Mouse (Mus musculus) ovary, postnatal 36 days (tissue): ENCODE data around the gene Tmem229b.
"Not testable (repeated sequence)": the region's sequence is repeated elsewhere in the genome, so short reads cannot be mapped to it uniquely, and the experiment has no call there.

Source experiments
- DNase-seq: peaks from one replicate; pipeline ENCODE4 v3.0.0; 2022; ENCODE audit warnings: low spot score, mixed read lengths

Gene Tmem229b

DNA sequence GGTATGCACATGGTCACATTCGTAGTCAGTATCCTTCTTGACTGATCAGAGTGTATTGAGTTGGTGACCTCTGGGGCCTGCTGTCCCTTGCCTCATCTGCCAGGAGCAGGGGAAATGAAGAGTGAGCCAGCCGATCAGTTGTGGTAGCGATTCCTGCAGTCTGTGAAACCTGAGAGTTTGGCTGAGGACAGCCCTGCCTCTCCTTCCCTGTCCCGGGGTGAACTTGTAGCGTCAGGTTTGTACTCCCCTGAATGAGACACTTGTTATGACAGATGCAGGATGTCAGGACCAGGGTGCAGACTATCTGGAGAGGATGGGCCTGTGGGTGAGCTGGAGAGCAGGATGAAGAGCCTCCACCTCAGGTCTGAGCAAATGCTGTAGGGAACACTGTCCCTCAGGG lies 59.8 kb downstream of the Tmem229b start:
- no peak for DNase-seq

DNA sequence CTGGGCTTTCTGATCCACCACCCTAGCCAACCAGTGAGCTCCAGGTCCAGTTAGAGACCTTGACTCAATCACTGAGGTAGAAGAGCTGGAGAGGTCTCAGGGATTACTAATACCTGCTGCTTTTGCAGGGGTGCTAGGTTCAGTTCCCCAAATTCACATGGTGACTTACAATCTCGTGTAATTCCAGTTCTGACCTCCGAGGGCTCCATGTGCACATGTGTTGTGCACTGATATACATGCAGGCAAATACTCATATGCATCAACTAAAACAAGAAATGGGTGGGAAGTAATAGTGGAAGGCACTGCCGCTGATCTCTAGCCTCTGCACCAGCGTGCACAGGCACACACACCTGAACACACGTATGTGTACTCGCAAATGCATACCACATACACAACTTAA lies 60.3 kb downstream of the Tmem229b start:
- no peak for DNase-seq

DNA sequence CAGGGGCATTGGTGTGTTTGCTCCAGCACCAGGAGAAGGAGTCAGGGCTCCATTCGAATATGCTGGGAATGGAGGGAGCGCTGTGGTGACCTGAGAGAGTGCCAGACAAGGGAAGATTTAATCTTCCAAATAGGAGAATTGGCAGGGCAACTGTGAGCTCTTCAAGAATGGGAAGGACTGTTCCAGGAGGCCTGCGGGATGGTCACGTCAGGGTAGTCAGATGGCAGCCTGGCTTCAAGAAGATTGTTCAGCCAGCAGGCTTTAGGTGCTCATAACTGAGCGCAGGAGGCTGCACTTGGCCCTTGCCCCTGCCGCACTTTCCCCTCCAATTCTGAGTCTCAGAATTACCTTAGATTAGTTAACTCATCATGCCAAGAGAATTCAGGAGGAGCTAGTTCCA lies 64.5 kb downstream of the Tmem229b start:
- DNase-seq, result no peak

DNA sequence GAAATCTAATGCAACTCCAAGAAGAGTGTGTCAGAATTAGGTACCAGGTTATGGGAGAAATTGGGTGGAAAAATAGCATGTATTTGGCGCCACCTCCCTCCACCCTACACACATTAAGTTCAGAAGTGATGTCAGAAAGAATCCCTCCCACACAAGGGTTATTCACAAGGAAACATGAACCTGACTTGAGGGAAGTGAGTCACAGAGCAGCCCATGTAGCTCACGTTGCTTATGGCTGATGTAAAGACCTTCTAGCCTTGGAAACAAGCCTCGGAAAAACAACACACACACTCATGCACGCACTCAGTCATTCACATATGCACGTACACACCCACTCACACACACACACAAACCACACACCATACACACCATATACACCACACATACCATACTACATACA lies 67.3 kb downstream of the Tmem229b start:
- DNase-seq, result no peak

DNA sequence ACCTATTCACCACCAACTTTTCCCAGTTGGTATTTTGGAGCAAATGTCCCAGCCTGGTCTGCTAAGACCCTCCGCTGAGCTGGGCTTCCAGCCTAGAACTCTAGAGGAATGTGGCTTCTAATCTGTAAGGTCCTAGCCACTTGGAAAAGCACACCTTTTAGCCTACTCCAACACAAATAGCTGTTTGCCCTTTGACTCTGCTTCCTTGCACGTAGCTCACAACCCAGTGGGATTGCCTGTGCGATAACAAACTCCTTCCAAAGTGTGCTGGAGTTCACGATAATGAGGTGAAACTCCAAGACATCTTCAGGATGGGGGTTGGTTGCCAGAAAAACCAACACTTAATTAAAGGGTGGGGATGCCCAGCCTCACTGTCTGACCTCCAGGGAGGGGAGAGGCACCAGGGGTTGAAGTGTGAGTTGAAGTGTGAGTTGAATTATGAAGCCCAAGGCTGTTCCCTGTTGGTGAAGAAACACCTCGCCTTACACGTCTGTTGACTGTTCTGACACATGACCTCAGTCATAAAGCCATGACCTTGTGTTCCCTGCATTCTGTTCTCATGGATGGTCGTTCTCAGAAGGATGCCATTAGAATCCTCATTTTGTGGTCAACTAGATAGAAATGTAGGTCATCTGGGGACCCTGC lies 67.9 kb downstream of the Tmem229b start:
- DNase-seq, result no peak

DNA sequence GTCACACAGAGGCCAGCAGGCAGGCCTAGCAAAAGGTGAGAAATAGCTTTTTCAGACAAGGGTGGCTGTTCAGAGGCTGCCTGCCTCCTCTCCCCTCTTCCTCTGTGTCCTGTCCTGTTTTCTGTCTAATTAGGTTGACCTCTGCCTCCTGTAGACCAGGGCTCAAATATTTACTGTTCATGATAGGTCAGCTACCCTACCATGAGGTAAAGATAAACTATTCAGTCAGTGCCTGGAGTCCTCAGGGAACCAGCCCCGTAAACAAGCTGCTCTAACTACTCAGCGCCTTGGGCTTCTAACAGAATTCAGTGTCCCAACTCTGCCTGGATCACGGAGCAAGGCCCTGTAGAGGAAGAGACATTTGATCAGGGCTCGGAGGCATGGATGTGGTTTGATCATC lies 70.9 kb downstream of the Tmem229b start:
- DNase-seq, result peak; percentile 24

DNA sequence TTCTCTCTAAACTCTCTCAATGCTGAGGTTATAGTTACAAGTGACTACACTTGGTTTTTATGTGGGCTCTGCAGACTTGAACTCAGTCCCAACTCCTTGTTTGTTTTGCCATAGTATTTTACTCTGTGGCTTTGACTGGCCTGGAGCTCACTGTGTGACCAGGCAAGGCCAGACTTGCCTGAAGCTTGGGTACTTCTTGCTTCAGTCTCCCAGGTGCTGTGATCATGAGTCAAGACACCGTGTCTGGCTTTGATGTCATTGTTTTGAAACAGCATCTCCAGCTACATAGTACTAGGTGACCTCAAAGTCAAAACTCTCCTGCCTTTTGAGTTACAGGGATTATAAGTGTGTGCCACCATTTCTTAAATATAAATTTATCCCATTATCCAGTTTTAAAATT lies 77.5 kb downstream of the Tmem229b start:
- no peak for DNase-seq

DNA sequence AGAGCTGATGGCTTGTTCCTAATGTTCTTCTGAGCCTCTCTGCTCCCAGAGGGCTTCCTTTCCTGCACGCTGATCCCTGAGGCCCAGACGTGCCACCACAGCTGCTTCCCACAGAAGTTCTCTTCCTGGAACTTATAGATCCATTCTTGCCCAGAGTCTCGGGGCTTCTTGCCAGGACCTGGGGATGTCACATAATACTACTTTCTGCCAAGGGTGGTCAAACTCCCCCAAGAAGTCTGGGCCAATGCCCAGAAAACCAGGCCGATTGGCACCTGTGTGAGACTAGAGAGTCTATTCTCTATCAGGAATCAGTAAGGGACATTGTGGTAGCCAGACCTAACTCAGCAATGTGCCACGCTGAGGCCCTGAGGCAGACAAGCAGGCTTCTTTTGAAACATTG lies 80.1 kb downstream of the Tmem229b start:
- peak; percentile 21 for DNase-seq

DNA sequence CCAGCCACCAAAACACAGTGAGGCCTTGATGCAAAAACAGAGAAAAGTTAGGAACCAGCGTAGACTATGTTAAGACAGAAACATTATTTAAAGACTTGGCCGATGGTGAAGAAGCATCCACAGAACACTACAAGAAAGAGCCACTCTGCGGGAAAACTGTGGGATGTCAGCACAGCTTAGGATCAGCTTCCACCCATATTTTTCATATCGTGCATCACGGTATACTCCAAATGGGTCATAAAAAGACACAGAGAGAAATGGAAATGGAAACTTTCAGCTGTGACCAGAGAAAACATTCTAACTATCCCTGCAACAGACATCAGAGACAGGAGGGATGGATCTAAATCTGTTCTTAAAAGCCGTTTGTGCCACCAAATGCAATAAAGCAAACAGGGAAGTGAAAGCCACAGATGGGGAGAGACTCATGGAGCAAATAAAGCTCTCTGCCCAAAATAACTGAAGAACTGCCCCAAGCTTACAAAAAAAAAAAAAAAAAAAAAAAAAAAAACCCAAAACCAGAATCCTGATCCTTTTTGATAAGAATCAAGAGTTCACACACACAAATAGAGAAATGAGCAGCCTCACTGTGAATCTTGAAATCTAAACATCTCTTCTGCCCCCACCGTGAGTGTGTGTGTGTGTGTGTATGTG lies 83.8 kb downstream of the Tmem229b start:
- no peak for DNase-seq

DNA sequence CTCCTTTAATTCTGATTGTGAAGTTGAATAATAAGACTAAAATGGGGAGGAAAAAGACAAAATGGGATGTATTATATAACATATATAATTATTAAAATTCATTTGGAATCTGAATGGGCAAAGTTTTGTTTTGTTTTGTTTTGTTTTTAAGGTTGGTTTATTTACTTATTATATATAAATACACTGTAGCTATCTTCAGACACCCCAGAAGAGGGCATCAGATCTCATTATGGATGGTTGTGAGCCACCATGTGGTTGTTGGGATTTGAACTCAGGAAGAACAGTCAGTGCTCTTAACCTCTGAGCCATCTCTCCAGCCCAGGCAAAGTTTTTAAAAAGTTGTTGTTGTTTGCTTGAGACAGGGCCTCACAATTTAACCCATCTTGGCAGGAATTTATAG lies 84.5 kb downstream of the Tmem229b start:
- not testable (repeated sequence) for DNase-seq

DNA sequence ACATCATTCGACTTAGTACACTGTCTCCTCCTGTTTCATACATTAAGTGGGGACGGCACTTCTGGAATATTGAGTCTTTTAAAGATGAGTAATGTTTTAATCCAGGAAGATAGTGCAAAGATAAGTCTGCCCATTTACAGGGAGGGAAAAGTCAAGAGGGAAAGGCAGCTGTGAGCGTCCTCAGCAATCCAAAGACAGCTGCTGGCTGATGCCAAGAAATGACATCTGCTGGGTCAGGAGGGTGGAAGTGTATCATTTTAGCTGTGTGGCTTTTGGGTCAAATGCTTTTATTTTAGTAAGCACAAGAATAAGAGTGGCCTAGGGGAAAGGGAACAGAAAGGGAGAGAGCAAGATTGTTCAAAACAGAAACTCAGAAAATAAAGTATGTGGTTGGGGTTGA lies 85.4 kb downstream of the Tmem229b start:
- no peak for DNase-seq

DNA sequence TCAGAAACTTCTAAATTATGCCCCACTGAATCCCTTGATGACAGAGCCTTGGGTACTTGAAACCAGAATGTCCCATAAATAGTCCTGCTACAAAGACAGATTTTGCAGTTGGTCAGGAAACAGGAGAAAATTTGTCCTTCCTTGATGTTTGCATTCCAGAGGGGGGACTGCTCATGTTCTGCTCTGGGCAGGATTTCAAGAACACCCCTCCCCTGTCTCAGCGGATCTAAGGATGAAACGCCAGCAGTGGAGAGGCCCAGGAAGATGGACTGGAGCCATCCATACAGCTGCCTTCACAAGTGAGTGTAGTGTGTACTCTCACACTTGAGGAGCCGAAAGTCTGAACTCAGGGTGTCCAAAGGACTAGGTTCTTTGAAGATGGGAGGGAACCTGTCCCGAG lies 86.0 kb downstream of the Tmem229b start:
- no peak for DNase-seq

DNA sequence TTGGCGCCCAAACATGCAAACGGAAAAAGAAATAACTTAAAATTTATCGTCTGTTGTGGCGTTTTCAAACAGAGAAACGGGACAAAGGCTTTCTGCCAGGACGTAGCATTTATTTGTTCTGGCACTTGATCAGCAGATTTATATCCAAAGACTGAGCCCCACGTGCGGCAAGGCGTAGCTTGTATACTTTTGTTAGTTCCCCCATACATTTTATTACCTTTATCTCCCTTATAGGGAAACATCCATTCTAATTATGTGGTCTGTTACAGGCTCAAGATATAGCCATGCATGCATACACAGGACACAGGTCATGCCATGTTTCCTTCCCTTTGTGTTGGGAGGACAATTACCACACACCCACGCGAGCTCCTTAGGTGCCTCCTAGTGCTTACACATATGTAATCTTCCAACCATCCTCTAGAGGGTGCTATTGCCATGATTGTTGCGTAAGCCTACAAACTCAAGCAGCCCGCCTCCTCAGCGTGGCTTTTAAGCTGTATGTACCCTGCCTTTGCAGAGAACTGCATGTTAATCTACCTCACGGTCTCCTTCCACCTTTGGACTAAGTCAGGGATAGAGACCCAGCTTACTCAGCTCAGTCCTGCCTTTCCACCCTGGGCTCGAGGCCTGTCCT lies 88.2 kb downstream of the Tmem229b start:
- peak; percentile 44 for DNase-seq

DNA sequence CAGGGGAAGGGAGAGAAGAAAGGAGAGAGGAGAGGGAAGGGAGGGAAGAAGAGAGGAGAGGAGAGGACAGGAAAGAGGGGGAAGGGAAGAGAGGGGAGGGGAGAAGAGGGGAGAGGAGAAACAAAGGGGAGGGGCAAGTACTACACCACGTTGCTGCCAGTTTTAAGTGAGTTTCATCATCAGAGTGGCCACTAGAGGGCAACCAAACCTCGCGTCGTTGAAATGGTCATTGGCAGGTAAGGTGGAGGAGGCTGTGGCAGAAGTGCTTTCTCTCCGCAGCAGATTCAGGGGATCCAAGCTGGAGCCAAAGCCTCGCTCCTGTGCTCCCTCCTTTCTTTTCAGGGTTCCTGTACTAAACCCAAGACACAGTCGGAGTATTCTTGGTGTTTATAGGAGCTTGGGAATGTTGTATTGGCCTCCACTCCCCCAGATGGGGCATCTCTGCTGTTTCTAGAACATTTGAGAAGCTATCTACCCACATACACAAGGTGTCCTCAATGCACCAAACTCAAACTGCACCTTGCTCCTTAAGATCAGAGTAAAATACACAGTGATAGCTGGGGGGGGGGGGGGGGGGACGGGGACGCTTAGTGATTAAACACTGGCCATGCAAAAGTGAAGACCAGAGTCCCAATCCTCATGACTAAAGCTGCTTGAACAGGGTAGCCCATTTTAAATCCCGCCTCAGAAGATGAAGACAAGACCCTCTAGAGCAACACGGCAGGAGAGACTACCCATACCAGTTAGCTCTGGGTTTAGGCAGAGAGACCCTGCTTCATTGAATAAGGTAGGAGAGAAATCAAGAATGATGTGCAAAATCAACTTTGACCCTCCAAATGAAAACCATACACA lies 89.0 kb downstream of the Tmem229b start:
- peak; percentile 70 for DNase-seq

DNA sequence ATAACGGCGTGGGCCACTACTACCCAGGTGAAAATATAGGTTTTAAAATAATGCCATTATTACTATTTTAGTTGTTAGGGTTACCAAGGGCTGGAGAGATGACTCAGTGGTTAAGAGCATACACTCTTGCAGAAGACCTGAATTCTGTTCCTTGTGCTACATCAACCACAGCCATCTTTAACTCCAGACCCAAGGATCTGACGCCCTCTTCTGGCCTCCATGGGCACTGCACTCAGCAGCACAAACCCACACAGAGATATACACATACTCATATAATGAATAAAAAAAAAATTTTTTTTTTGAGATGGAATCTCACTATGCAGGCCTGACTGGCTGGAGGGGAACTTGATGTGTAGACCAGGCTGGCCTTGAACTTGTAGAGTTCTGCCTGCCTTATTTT lies 91.1 kb downstream of the Tmem229b start:
- DNase-seq, result no peak

DNA sequence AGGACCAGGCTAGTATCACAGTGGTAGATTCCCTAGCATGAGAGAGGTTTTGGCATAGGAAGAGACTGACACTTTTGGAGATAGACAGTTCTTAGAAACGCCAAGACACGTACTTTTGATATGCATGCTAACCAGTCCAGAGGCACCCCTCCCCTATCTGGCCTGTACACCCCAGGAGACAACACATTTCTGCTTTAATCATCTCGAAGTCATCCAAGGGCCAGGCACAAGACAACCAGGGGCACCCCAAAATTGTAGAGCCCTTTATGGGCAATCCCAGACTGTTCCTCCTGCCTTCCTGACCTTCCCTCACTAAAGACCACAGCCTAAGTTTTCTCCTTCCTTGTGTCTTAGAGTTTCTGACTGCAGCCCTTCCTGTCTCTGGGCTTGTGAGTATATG lies 91.9 kb downstream of the Tmem229b start:
- DNase-seq, result no peak

DNA sequence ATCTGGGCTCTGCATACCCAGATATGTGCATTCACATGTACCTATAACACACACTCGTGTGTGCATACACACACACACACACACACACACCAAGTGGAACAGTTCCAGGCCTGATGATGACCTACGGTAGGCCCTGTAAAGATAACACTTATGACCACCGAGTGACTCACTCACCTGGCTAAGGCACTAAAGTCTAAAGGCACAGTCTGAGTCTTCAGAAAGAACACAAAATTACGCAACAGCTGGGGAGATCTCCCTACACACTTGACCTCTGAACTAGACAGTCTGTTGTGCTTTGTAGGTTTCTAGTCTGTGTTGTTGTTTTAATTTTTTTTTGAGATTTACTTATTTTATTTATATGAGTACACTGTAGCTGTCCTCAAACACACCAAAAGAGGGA lies 93.0 kb downstream of the Tmem229b start:
- no peak for DNase-seq
